Comparison of ENCODE assay signal across 8 mouse cellular contexts in the genomic region with DNA sequence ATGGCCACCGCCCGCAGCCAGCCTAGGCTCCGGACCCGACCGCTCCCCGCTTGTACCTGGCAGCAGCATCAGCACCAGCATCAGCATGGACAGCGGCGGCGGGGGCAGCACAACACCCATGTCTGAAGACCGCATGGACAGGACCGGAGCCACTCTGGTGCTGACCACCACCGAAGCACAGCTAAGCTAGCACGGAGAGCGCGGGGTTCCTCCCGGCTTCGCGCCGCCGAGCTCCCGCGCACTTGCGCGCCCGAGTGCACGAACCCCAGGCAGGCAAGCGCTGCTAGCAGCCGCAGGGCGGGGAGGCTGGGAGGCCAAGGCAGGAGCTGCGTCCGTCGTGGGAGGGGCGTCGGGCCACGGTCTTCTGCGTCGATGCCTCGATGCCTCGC. TPM values are rescaled to one million over a fixed set of nuclear protein-coding genes. Genes with fewer than 3 reads are reported as not detected.
DNase-seq lines count a peak whose midpoint lies in the region; ATAC-seq lines count a peak whose summit lies in the region.
"Had no signal": no experiment of that assay in that cellular context is flagged by ENCODE, and none has a peak within 500 bp of the region (broad histone marks: within the 10 kb centered on the region; RNA-seq: fewer than 3 reads in every experiment).

Gene Chrna3 (minus strand): TSS at position 288 of the 389 bp plus-strand sequence.

- peak within 1 kb of the TSS; percentile 53 for H3K27ac ChIP-seq in hindbrain, embryonic 11.5 days (ENCODE audit: low read depth, low read length)
- peak within 1 kb of the TSS; percentile 61 for H3K27ac ChIP-seq in midbrain, embryonic 14.5 days (replicated peaks; ENCODE audit: low read depth, low read length)

- WGBS in hindbrain, embryonic 11.5 days, result 1% methylated on average over 37 of the region's 39 CpGs
- under 1% methylated on average over 39 of the region's 39 CpGs for WGBS in midbrain, embryonic 14.5 days

- peak within 1 kb of the TSS; percentile 61 for H3K9ac ChIP-seq in hindbrain, embryonic 11.5 days (ENCODE audit: low read depth, low read length)
- H3K9ac ChIP-seq in midbrain, embryonic 14.5 days (replicated peaks; ENCODE audit: low read length), result peak within 1 kb of the TSS; percentile 69

- no peaks in the 10 kb centered on the region for H3K9me3 ChIP-seq in megakaryocyte, embryonic 14.5 days
- H3K9me3 ChIP-seq in hindbrain, embryonic 11.5 days (ENCODE audit: control insufficient read depth, low read length), result no peaks in the 10 kb centered on the region
- no peaks in the 10 kb centered on the region for H3K9me3 ChIP-seq in midbrain, embryonic 14.5 days (ENCODE audit: control insufficient read depth, low read length)

- no peaks in the 10 kb centered on the region for H3K36me3 ChIP-seq in megakaryocyte, embryonic 14.5 days (replicated peaks; ENCODE audit: low read length)
- H3K36me3 ChIP-seq in hindbrain, embryonic 11.5 days (ENCODE audit: control insufficient read depth, insufficient read depth, low read length), result no peaks in the 10 kb centered on the region
- H3K36me3 ChIP-seq in midbrain, embryonic 14.5 days (ENCODE audit: control insufficient read depth, insufficient read depth, low read length), result 0 out of 2 replicates have a peak, but pooled peaks cover 2% of the 10 kb centered on the region

- H3K27me3 ChIP-seq in megakaryocyte, embryonic 14.5 days (replicated peaks), result peaks cover 81% of the 10 kb centered on the region
- peaks cover 17% of the 10 kb centered on the region for H3K27me3 ChIP-seq in hindbrain, embryonic 11.5 days (ENCODE audit: control insufficient read depth, insufficient read depth, low read length)
- peaks cover 26% of the 10 kb centered on the region for H3K27me3 ChIP-seq in midbrain, embryonic 14.5 days (ENCODE audit: control insufficient read depth, insufficient read depth, low read length)

- no peak for ATAC-seq in megakaryocyte, adult 5-6 weeks (ENCODE audit: poor library complexity, severe bottlenecking)
- ATAC-seq in hindbrain, embryonic 11.5 days (ENCODE audit: low FRiP score), result peak; percentile 73
- ATAC-seq in midbrain, embryonic 14.5 days (ENCODE audit: low FRiP score, low TSS enrichment), result peak; percentile 62

- peaks cover 9% of the 10 kb centered on the region for H3K4me1 ChIP-seq in megakaryocyte, embryonic 14.5 days
- H3K4me1 ChIP-seq in hindbrain, embryonic 11.5 days (replicated peaks; ENCODE audit: control insufficient read depth, insufficient read depth, low read length), result no peaks in the 10 kb centered on the region
- peaks cover 14% of the 10 kb centered on the region; the same call in 1 of the 2 replicates for H3K4me1 ChIP-seq in midbrain, embryonic 14.5 days (ENCODE audit: control insufficient read depth, insufficient read depth, low read length)

- DNase-seq in embryo, embryonic 10 days (ENCODE audit: low spot score), result peak; percentile 77
- peak; percentile 73 for DNase-seq in hindbrain, embryonic 11.5 days (ENCODE audit: low spot score)
- DNase-seq in midbrain, embryonic 14.5 days, result peak; percentile 80
- no peak for DNase-seq in urinary bladder, postnatal 25 days (ENCODE audit: low spot score)
- no peak for DNase-seq in spleen, postnatal 36 days (ENCODE audit: low spot score in 2 of 2)

- peak within 1 kb of the TSS; percentile 58 for H3K4me2 ChIP-seq in hindbrain, embryonic 11.5 days (replicated peaks; ENCODE audit: low read depth, low read length)
- peak within 1 kb of the TSS; percentile 82 for H3K4me2 ChIP-seq in midbrain, embryonic 14.5 days (ENCODE audit: low read length)

- H3K4me3 ChIP-seq in megakaryocyte, embryonic 14.5 days (replicated peaks), result peak within 1 kb of the TSS; percentile 64
- peak within 1 kb of the TSS; percentile 43 for H3K4me3 ChIP-seq in hindbrain, embryonic 11.5 days (ENCODE audit: low read depth, low read length)
- peak within 1 kb of the TSS; percentile 51 for H3K4me3 ChIP-seq in midbrain, embryonic 14.5 days (replicated peaks; ENCODE audit: low read depth, low read length)

RNA-seq across cellular contexts. Expression of gene Chrna3, which starts in this region (rescaled TPM):
- polyA plus RNA-seq in megakaryocyte, embryonic 14.5 days (2012; ENCODE audit: insufficient read depth, low replicate concordance), result not detected in 2 replicates
- not detected in 2 replicates for total RNA-seq in megakaryocyte, adult 5-6 weeks (2015)
- not detected in 2 replicates for total RNA-seq in megakaryocyte, adult 5-6 weeks (2017)
- polyA plus RNA-seq in hindbrain, embryonic 11.5 days (2014; fragmentation: Nextera tagmentation; extraction: Ambion mirVana), result 25.0 and 26.4 TPM in 2 replicates
- 15.4 and 17.7 TPM in 2 replicates for polyA plus RNA-seq in midbrain, embryonic 14.5 days (2014; fragmentation: Nextera tagmentation; extraction: Ambion mirVana)
- total RNA-seq: common myeloid progenitor, adult 5-6 weeks had no signal

Comparison
In these comparisons a context has a peak if more than half of its experiments do, and no peak if none do; other contexts are left out.
1. RNA of gene Chrna3 (polyA plus RNA-seq): 25.0 to 26.4 TPM in hindbrain, embryonic 11.5 days and 15.4 to 17.7 TPM in midbrain, embryonic 14.5 days; not detected in megakaryocyte, embryonic 14.5 days; every median in the first group is over 10 times any median in the second.
2. DNase-seq: peak in embryo, embryonic 10 days (single experiment), hindbrain, embryonic 11.5 days (single experiment) and midbrain, embryonic 14.5 days (single experiment); none in urinary bladder, postnatal 25 days (single experiment) and spleen, postnatal 36 days (0 of 2).
3. Peak in every context shown above with its lines, with median percentiles within 50 percentile points of each other: H3K4me3 ChIP-seq.